Mouse (Mus musculus) lung, postnatal 0 days (tissue): Measurements from ENCODE around the gene Arhgef17.

ENCODE experiments used
- CTCF ChIP-seq: IDR thresholded peaks from 2 replicates; pipeline ENCODE4 v1.5.1; 2016; ENCODE audit warnings: antibody characterized with exemption, mild to moderate bottlenecking
- EP300 ChIP-seq: IDR thresholded peaks from 2 replicates; pipeline ENCODE4 v1.6.1; 2016; ENCODE audit warnings: antibody characterized with exemption, mild to moderate bottlenecking, control low read depth

GRCm38 (mm10) chr7:100881531-100881930 lies 50.4 kb downstream of the Arhgef17 start:
- TF ChIP-seq CTCF (no peak), EP300 (no peak)
